Mouse (Mus musculus) spleen, adult 18-20 months (tissue): ENCODE measurements around the gene Cd34.

Experiments
- DNase-seq, 2 experiments: peaks; one replicate each; pipeline ENCODE4 v3.0.0; 2022; ENCODE audit warnings: mixed read lengths in 2 of 2

Gene Cd34

DNA sequence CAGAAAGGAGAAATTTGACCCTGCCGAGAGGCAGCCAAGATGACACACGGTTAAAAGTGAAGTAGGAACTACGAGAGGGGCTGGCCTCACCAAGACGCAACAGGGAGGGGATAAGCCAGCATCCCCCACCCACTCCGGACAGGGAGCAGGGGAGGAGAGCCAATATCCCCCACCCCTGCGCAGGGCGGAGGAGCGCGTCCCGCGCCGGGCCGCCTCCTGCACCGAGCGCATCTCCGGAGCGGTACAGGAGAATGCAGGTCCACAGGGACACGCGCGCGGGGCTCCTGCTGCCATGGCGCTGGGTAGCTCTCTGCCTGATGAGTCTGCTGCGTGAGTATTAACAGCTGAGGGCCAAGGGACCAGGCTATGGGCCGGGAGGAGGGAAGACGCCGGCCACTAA lies at the start of gene Cd34:
TSS of gene Cd34 (plus strand) at position 105 of the 400 bp plus-strand sequence.
- DNase-seq: no peak

DNA sequence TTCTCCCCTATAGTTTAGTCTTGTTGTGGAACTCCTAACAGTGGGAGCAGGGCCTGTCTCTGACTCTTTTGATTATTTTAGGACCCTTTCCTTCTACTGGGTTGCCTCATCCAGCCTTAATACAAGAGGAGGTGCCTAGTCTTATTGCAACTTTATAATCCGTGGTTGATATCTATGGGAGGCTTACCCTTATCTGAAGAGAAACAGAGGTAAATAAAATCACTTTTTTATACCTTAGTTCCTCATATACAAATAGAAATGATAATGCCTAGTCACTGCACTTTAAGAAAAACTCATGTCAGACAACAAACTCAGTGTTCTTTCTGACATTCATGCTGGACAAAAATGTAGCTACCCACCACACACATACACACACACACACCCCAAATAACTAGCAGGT lies 44.1 kb upstream of the Cd34 start:
- no peak for DNase-seq

DNA sequence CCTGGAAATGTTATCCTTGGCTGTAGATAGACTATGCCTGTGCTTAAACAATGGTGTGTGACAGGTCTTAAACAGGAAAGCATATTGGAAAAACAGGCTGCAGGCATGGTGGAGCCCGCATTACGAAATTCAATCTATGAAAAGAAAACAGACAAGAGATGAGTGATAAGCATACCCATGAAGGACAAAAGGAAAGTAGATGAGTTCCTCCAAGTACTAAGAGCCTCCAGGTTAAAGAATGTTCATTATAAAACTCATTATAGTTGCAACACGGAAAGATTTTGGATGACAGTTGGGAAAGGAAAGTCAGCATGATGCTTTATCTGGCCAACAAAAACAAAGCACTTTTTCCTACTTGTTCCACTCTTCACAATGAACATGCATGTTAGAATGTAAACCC lies 43.3 kb upstream of the Cd34 start:
- DNase-seq: no peak

DNA sequence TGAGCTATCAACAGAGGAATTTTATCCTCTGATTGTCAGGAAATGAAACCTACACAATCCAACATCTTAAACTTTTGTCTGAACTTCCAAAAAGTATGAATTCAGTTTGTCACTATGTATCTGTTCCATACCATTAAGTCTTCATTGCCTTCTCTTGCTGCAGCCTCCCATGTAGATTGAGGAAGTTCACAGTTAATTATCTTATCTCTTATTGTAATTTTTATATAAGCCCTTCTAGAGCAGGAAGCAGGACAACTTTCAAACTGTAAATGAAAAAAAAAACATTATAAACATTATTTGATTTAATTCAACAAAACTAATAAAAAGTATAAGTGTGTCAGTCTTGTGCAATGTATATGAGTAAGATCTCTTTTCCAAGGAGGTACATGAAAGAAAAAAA lies 37.5 kb upstream of the Cd34 start:
- DNase-seq: no peak

DNA sequence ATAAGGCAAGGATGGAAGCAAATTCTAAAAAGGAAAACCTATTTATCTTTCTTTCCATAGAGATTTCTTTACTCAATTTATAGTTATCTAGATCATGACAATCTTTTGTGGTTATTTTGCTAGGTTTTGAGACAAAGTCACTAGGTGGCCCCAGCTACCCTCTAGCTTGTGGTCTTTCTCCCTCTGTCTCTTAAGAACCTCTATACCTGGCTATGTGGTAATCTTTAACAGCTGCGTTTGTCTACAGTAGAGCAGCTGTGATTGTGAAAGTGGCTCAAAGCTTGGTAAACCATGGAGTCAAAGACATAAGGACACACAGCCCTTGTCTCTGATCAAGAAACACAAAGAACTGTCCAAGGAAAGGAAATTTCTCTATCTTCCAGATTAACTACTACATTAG lies 36.8 kb upstream of the Cd34 start:
- DNase-seq: no peak

DNA sequence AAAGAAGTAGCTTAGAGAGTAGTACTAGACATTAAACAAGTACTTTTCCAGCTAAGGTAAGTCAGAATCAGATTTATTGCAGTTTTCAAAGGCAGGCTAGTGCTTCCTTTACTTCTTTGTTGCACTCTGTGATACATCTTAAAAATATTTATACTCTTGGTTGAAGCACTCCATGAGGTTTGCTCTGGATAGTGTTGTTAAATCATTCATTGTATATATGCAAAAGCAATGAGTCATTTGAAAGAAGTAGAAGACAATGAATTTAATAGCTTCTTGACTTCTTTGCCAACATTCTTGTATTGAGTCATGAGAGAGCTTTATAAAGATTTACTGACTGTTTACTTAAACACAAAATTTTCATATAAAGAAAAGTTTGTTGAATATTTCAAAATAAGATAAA lies 29.7 kb upstream of the Cd34 start:
- no peak for DNase-seq

DNA sequence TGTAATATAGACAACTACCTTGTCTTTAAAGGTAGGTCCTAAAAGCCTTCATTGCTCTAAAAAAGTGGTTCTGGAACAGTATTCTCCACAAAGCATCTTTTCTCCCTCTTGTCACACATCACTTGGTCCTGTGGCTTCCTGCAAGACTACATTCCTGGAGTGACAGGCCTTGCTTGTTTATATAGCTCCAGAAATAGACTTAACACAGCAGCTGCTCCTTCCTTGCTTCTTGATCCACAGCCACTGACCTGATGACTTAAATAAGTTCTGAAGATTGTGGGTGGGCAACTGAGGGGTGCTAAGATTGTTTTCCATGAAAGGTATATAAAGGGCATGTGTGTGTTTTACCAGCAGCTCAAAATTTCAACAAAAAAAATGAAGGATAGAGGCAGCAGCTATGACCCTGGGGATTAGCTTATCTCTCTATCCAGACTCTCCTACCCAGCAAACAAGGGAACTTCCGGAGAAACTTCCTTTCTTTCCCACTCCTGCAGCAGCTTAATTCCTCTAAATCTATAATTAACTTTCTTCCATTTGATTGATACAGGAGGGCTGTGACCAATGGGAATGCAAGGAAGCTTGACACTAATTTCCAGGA lies 12.8 kb upstream of the Cd34 start:
- no peak for DNase-seq

DNA sequence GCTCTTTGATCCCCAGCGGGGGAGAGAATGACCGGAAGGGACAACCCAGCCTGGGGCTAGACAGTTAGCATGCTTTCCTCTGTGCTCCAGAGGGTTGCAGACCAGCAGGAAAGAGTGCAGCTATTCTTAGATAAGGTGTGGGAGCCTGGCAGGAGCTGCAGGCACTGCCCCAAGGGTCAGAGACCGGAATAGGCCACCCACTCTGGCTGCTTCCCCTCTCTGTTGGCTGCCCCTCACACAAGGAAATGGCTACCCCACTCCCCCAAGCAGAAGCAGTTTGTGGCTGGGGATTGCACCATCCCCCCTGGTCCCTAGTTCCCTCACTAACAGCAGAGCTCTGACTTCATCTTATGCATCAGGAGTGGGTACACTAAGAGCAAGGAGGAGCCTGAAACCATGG lies 10.7 kb upstream of the Cd34 start:
- no peak for DNase-seq

DNA sequence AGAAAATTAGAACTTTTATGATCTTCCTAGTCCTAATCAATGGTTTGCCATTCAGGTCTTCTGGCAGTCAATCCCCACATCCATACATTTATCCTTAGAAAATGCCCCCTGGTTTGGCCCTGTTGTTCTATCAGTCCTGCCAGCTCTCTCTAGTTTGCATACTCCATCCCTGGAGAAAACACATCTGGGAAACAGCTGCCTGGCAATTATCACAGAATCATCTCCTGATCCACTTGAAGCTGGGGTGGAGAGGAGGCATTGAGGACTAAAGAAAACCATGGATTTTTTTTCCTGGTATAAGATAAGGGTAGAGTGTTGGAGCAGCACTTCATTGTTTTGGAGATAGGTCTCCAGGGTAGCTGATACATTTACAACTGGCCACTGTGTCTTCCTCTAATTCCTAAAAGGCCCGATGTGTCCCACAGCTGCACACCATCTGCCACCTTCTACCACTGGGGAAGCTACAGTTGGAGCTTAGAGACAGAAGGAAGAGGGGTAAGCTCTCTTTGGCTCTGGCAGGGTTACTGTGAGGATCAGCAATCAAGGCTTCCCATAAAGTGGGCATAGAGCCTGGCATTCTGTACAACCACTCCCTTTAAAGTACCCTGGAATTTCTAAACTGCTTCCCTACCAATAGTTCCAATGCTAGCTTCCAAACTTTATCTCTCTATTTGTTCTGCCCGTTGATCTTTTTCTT lies 9.2 kb upstream of the Cd34 start:
- DNase-seq: no peak

DNA sequence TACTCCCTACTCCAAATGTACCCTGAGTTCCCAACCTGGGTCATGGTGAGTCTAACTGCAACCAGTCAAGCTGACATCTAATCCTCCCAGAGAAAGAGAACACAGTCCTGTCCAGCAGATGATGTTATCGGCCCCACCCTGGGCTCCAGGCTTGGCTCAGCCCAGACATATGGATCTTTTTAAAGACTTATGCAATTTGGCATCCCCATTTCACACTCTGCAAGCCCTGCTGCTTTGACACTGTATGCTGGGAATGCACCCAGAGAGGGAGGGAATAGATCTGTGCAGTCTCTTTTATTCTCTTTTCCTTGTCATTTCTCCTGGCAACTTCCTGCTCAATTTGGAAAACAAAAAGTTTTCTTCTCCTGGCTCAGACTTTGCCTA lies 8.7 kb upstream of the Cd34 start:
- DNase-seq: no peak

DNA sequence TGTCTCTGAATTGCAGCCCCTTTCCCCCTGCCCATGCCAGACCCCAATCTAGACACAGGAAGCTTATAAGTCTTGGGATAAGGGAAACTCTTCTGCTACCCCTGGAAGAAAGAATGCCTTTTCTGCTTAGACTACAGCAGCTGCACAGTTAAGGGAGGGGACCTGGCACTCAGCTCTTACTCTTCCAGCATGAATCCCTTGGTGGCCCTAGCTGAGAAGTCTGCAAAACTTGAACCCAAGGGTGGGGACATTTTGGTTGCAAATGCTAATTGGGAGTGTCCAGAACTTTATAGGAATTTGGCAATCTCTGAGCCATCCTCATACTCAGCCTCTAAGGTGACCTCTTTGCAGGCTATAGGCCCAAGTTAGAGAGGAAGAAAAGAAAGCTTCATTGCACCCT lies 7.9 kb upstream of the Cd34 start:
- DNase-seq: no peak

DNA sequence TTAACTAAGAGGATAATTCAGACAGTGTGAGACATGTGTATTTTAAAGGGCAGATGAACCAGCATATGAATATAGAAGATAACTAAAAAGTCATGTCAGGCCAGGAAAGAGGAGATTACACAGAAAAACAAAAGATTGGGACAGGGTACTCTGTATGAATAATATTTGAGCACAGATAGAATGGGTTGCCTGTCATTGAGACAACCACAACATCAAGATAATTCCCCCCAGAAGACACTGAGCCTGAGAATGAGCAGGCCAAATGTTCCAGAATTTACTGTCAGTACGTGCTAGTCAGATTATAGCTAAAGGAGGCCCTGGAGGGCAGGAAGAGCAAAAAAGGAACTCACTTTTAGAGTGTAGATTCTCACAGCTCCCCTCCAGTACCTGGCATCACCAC lies 3.3 kb upstream of the Cd34 start:
- no peak for DNase-seq

DNA sequence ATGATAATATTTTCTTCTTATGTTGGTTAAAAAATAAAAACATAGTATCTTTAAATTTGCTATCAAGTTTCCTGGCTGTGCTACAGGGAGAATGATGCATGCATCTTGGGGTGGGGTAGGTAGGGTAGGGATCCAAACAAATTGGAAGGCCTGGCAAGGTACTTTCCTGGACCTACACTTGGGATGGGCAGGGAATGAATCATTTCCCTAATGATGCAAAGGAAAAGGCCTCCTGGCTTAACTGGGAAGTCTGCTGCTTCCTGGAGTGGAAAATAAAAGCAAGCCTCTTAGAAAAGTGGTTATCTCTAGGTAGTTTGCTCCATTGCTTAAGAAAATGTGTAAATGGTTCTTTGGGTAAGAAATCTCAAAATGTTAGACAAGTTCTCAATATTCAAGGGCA lies 2.9 kb downstream of the Cd34 start:
- DNase-seq: no peak

DNA sequence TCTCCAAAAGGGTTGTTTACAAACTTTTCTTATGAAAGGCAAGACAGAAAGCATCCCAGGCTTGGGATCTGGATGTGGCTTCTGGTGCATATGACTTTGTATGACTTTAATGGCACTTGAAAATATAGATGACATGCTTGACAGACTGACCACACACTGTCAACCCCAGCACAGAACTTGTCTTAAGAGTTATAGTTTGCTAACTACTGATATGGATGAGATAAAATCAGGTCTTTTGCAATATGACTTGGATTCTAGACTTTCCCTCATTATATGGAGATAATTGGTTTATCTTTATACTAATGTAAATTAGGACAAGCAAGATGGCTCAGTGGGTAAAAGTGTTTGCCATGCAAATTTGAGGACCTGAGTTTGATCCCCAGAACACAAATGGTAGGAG lies 4.3 kb downstream of the Cd34 start:
- no peak for DNase-seq

DNA sequence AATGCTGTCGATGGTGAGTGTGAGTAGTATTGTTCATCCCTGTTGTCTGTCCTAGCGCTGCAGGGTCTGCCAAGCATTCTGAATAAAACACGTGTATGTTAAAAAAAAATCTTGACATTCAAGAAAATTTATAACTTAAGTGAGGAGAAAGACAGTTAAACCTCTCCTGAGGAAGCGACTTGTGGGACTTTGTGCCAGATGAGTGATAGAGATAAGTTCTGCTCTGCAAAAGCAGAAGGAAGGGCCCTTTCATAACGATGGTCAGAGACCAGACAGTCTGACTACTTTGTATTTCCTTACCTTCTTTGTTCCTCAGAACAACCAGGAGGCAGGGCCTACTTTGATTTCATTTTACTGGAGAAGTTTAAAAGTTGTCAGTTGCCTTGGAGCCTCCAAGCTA lies 4.9 kb downstream of the Cd34 start:
- DNase-seq: no peak

DNA sequence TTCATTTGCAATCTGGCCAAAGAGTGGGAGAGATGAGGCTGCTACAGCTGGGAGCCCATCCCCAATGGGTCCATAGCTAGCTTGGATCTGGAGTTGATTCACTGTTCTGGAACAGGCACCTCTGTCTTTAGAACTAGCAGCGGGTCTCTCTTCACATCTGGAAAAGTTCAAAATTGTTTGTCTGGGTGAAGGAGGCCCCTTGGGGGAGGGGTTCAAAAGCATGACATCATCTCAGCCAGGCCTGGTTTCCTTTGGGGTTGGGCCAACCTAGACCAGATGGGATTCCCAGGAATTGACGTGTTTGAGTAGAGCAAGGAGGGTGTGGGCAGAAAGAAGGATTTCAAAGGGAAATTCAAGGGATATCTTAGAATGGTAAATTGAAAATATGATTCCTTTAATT lies 6.8 kb downstream of the Cd34 start:
- no peak for DNase-seq

DNA sequence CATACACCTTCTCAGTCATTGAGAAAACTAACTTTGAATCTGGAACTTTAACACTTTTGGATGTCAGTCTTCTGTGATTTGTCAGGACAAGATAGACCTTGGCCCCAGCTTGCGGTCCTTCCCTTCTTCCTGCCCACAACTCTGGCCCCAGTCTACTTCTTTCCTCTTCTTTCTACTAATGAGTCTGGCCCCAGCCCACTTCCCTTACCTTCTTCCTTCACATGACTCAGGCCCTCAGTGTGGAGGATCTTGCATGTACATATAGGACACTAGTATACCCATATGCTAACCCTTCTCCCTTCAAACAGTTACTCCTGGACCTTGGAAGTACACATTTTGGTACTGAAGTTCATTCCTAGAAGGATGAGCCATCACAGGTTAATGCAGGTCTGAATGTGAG lies 7.8 kb downstream of the Cd34 start:
- DNase-seq: no peak

DNA sequence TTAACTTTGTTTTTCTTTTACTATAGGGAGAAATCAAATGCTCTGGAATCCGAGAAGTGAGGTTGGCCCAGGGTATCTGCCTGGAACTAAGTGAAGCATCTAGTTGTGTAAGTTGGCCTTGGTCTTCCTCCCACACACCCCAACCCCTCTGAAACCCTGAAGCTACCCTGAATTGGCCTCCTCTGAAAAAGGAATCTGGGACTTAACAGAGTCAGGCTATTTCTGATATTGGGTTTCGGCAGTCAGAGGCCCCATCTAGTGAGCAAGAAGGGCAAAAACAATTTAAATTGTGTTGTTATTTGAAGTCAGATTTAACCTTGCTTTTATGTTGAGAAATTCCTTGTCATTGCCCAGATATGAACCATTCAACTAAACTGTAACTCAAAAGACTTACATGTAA lies 12.3 kb downstream of the Cd34 start:
- no peak for DNase-seq

DNA sequence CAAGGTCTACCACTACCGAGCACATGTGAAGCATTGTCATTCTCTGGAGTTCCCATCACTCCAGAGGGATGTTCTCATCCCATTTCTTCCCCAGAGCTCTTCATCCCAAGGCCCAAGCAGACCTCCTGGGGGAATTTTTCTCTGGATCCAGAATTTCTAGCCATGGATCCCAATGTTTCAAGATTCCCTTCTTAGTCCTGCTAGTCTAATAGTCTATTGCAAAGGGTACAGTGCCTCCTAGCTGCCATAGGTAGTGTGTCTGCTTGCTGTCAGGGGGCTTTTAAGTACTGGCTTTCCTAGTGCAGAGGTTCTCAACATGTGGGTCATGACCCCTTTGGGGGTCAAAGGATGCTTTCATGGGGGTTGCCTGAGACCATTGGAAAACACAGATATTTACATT lies 14.3 kb downstream of the Cd34 start:
- no peak for DNase-seq

DNA sequence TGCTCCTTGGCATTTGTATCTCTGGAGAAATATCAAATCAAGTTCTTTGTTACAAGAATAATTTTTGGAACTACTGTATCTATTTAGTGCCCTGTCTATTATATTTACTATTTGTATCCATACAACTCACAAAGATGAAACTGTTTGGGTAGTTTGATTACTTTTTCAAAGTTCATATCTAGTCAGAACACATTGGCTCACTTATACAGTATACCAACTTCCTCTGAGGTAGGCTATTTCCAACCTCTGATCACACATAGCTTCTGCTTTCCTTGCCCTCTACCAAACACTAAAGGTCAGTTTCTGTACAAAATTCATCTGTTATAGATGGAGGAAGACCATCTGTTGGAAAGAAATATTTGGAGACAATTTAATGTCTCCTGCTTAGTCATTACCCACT lies 16.1 kb downstream of the Cd34 start:
- no peak for DNase-seq

DNA sequence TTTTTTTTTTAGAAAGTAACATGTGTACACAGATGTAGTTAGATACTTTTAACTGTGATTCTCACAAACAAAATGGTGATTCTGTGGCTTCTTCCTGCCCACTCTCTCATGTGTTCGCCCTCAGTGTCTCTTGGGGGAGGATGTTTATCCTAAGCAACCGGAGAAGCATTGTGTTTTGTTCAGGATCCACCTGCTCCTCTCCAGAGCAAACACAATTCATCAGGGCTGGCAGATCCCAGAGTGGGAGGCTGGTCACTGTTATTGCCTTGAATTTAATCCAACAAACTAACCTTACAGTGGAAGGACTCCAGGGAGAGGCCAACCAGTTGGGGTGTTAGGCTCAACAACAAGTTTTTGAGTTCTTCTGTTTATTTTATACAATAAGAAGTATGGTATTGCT lies 17.1 kb downstream of the Cd34 start:
- no peak for DNase-seq

DNA sequence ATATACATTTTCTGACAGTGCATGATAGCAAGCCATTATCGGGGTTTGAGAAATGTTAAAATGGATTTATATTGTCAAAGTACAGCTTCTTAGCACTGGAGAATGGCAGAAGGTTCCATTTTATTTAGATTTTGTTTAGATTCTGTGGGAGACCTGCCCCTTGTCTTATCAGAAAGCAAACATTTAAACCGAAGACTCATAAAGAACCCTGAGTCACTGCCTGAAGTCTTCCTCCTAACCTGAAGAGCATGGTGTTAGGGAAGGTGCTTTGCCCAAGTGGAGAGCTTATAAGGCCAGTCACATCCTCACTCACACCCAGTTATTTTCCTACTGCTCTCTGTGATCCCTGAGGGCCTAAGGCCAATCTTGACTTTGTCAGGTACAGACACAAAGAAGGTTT lies 18.4 kb downstream of the Cd34 start:
- DNase-seq: no peak

DNA sequence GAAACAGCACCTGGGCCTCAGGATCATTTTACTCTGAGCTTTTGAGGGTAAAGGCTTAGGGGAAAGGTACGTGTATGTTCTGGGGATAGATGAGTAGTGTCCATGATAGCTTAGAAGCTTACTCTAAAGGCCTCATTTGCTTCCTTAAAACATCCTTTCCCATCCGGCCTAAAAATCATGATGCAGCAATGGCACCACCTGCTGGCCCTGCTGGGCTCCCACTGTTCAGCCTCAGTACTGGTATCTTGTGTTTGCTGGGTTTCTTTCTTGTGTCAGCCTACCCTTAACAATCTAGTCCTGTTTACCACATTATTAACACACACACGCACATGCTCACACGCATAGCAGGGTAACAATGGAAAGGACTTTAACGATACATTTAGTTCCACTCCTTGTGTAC lies 23.6 kb downstream of the Cd34 start:
- DNase-seq: peak; percentile 24 to 58

DNA sequence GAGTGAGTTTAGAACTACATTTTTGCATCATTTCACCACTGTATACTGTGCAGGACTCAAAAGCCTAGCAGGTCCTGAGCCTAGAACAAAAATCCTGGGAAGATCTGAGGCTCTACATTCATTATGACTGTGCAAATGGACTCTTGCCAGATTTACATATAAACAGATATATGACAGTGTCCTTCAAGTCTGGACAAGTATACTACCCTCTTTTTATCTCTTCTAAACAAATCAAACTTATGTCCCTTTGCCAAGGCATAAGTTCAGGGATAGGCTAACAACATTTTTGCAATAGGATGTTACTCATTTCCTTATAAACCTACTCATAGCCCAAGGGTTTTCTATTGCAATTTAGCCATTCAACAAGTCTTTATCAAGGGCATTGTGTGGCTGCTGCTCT lies 24.1 kb downstream of the Cd34 start:
- DNase-seq: no peak

DNA sequence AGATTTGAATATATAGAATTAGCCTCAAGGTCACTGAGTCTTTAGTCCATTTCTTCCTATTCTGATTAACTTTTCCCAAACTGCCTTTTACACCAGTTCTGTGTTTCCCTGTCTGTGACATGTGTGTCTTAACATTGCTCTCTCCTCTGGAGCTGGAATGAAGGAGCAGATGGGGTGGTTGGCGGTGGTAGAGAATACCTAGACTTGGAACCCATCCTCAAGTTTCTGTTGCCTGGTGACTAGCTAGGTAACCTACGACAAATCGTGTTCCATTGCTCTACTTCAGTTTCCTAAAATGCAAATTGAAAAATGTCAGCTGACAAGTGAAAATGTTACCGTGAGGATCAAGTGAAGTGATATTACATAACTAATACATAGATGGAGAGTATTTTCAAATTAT lies 33.4 kb downstream of the Cd34 start:
- no peak for DNase-seq

DNA sequence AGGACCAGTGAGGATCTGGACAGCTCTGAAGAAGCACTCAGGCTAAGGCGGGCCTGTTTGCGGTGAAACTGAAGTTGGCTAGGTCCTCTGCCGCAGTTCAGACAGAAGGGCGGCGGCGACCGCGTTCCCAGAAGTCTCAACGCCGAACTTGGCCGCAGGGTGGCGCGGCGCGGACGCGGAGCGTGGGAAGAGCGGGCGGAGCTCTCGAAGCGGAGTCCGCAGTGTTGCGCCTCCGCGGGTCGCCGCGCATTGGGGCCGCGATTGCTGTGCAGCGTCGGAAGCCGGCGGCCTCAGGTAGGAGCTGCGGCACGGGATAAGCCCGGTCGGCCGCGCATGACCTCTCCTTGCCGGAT lies 37.5 kb downstream of the Cd34 start:
- peak; percentile 88 to 98 for DNase-seq
